Mouse (Mus musculus) thymus, postnatal 36 days (tissue): ENCODE results near the gene Tas2r109.
"Not testable (repeated sequence)": the region's sequence is repeated elsewhere in the genome, so short reads cannot be mapped to it uniquely, and the experiment has no call there.

Experiments
- DNase-seq, 2 experiments: peaks; one replicate each; pipeline ENCODE4 v3.0.0; 2022; ENCODE audit warnings: mixed read lengths in 2 of 2

Tas2r109 gene

DNA sequence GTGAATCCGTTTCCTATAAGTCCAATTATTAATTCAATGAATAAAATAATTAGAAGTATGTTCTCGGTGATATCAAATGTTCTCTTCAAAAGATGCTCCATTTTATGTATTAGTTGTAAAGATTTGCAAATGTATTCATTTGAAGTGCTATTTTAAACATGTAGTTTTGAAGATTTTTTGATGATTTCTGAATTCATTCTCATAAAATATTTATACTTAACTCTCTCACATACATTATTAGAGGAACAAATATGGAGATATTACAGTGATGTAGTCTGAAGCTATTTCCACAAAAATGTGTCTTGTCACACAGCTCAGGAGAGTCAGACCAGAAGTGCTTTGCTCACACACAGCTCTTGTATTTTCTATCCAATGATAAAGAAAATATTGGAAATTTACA, at the start of gene Tas2r109:
Gene Tas2r109, minus strand, starts transcription at position 101 of the 400 bp plus-strand sequence.
- DNase-seq: no peak

DNA sequence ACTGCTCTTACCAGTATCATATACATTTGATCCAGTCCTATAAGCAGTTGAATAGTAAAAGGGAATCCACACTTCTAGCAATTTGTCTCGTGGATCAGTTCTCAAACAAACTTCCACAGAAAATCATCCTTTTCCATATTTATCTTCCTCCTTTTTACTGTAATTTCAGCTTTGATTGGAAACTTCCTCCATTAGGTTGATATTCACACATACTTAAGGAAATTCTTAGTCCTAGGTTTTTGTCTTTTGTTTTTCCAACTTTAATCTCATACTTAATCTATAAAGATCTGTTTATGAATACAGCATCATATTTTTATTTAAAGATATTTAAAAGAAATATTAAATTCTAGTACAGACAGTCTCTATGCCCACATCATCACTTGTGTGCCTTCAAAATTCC, 22.9 kb downstream of the Tas2r109 start, which contains the start of gene Tas2r131:
Gene Tas2r131, minus strand, starts transcription at position 101 of the 400 bp plus-strand sequence.
- no peak for DNase-seq

DNA sequence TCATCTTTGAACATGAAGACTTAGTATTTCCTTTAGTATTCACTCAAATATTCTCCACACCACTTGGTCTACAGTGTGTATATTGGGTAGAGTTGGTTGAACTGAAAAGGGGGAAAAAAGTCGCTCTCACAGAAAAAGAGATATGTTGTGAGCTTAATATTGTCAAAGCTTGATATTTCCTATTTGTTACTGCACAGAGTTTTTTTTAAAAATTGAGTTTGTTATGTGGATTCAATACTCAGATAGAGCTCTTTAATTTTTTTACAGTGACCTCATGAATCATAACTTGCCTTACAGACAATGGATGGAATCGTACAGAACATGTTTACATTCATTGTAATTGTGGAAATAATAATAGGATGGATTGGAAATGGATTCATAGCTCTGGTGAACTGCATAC, 30.0 kb downstream of the Tas2r109 start, which contains the start of gene Tas2r129:
Gene Tas2r129, plus strand, starts transcription at position 301 of the 400 bp plus-strand sequence.
- no peak for DNase-seq

DNA sequence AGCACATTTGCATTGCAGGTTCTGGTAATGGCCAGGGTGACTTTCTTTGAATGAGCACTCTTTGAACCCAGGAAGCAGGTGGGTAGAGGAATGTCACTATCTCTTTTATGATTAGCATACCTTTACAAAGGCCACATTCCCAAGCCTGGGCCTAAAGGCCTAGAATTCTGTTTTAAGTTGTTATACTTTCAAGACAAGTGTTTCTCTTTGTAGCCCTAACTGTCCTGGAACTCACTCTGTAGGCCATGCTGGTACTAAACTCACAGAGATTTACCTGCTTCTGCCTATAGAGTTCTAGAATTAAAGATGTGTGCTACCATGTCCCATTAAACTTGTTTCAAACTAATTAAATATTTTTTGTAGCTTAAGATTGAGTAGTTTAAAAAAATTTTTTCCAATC, 39.4 kb downstream of the Tas2r109 start:
- not testable (repeated sequence) for DNase-seq
